Mouse (Mus musculus): ENCODE data around the gene Zfp13. TPM values are rescaled to one million over a fixed set of nuclear protein-coding genes. Genes with fewer than 3 reads are reported as not detected.
A peak's percentile ranks its signal among the peaks of the same experiment; 100 is the strongest.

Gene Zfp13
- total and polyA plus RNA-seq, 2 experiments from 2014 or later: 5.3 to 18.5 TPM

DNA sequence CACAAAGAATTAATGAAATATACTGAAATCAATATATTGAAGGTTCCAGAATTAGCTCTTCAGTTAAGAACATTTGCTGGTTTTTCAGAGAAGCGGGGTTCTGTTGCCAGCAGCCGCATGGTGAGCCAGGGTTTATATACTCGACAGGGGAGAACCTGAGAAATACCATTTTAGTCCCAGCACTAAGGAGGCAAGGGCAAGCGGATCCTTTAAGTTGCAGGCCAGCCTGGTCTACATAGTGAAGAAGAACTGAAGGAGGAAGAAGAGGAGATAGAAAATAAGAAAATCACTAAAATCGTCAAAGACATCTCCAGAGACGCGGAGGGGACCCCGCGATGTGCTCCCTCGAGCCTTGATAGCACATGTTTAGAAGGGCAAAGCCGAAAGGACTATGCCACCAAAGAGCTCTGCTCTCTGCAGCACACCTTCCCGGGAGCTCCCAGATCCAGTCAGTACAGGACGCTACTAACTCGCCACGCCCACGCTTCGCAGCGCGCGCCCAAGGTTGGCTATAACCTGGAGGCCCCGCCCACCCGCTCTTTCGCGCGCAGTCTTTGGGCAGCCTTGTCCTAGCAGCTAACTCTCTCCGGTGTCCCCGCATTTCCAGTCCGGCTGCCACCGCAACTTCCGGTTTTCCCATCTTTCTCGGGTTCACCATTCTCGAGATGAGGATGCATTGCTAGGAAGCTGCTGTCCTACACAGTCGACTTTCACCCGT is 6.9 kb downstream of the Zfp13 start:
- Histone ChIP-seq H3K27ac (ENCODE audit: low read depth) (peak overlapping the region; percentile 69), H3K36me3 (replicated peaks; ENCODE audit: control insufficient read depth, insufficient read depth, low read length) (no peaks in the 10 kb centered on the region), H3K4me2 (ENCODE audit: low read depth, low read length) (peak overlapping the region; percentile 83), H3K27me3 (ENCODE audit: control insufficient read depth, insufficient read depth, low read length) (no peaks in the 10 kb centered on the region), H3K4me1 (ENCODE audit: control insufficient read depth, insufficient read depth) (no peaks in the 10 kb centered on the region), H3K9ac (replicated peaks; ENCODE audit: low read depth, low read length) (peak overlapping the region; percentile 47), H3K9me3 (replicated peaks; ENCODE audit: control insufficient read depth, low read length) (no peaks in the 10 kb centered on the region), H3K4me3 (ENCODE audit: low read depth, low read length) (peak overlapping the region; percentile 56)
- WGBS: 7% methylated on average over 34 of the region's 34 CpGs
- DNase-seq (ENCODE audit: low spot score) (peak; percentile 95), ATAC-seq (ENCODE audit: insufficient read depth, low read depth) (peak; percentile 100)
- TF ChIP-seq EP300 (IDR thresholded peaks at IDR 0.05; ENCODE audit: low read depth) (no peak), CTCF (IDR thresholded peaks at IDR 0.05; ENCODE audit: low read depth) (no peak)

DNA sequence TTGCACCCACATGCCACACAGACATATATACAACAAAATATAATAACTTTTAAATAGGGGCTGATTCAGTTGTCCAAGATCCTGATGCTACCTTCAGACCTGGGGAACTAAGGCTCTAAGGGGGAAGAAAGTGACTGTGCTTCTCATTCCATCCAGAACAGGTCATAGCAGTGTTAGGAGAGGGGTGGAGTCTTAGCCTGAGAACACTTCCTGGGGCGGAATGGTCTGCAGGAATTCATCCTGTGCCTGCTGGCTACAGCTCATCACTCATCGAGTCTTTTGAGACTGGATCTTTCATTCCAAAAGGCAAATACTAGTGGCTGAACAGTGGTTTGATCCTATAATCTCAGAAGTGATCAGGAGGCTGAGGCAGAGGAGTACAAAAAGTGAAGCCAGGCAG is 12.0 kb downstream of the Zfp13 start:
- no peak overlapping the region for H3K4me2 ChIP-seq (ENCODE audit: low read depth, low read length)
- 40% methylated on average over 2 of the region's 2 CpGs for WGBS
- no peak for ATAC-seq (ENCODE audit: insufficient read depth, low read depth)
- DNase-seq (ENCODE audit: low spot score): no peak
- no peaks in the 10 kb centered on the region for H3K9me3 ChIP-seq (replicated peaks; ENCODE audit: control insufficient read depth, low read length)
- H3K27ac ChIP-seq (ENCODE audit: low read depth): no peak overlapping the region
- H3K36me3 ChIP-seq (replicated peaks; ENCODE audit: control insufficient read depth, insufficient read depth, low read length): no peaks in the 10 kb centered on the region
- TF ChIP-seq CTCF (IDR thresholded peaks at IDR 0.05; ENCODE audit: low read depth) (no peak), EP300 (IDR thresholded peaks at IDR 0.05; ENCODE audit: low read depth) (no peak)
- H3K4me1 ChIP-seq (ENCODE audit: control insufficient read depth, insufficient read depth): peaks cover 6% of the 10 kb centered on the region; the same call in 1 of the 2 replicates
- H3K4me3 ChIP-seq (ENCODE audit: low read depth, low read length): no peak overlapping the region
- no peaks in the 10 kb centered on the region for H3K27me3 ChIP-seq (ENCODE audit: control insufficient read depth, insufficient read depth, low read length)
- H3K9ac ChIP-seq (replicated peaks; ENCODE audit: low read depth, low read length): no peak overlapping the region

DNA sequence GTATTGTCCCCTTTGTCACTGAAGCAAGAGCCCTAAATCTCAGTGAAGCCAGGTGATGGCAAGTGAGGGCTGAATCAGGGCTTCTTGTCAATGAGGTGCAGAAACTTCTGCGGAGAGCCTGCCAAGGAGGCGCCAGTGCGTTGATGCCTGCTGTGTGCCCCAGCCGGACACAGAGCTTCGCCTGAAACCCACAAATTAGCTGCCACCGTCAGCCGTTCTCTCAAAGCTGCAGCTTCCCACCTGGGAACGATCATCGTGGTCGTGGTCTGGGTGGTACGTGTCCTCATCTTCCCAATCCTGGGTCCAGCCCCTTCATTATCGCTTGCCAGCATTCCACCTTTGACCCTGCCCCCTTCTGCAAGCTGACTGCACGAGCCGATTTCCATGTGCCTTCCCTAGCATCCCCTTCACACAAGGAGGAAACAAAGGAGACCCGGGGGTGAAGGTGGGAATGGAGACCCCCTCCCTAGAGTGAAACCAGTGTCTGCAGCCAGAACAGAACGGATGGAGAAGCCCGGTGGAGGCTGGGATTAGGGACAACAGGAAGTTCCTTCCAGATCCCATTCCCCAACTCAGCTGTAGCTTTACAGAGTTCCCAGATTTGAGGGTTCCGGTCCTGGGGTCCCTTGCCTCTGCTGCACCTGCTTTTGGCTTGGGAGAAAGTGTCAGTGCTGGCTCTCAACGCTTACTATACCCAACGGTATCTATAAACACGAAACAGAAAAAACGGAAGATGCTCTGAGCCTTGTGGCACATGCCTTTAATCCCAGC is 13.4 kb downstream of the Zfp13 start:
- peaks cover 6% of the 10 kb centered on the region; the same call in 1 of the 2 replicates for H3K4me1 ChIP-seq (ENCODE audit: control insufficient read depth, insufficient read depth)
- H3K4me3 ChIP-seq (ENCODE audit: low read depth, low read length): peak overlapping the region; percentile 76
- no peaks in the 10 kb centered on the region for H3K27me3 ChIP-seq (ENCODE audit: control insufficient read depth, insufficient read depth, low read length)
- no peak overlapping the region for H3K27ac ChIP-seq (ENCODE audit: low read depth)
- no peaks in the 10 kb centered on the region for H3K9me3 ChIP-seq (replicated peaks; ENCODE audit: control insufficient read depth, low read length)
- ATAC-seq (ENCODE audit: insufficient read depth, low read depth) (peak; percentile 89), DNase-seq (ENCODE audit: low spot score) (peak; percentile 80)
- peak overlapping the region; percentile 97 for H3K4me2 ChIP-seq (ENCODE audit: low read depth, low read length)
- TF ChIP-seq EP300 (IDR thresholded peaks at IDR 0.05; ENCODE audit: low read depth) (no peak), CTCF (IDR thresholded peaks at IDR 0.05; ENCODE audit: low read depth) (no peak)
- WGBS: 0% methylated on average over 22 of the region's 22 CpGs
- peak overlapping the region; percentile 52 for H3K9ac ChIP-seq (replicated peaks; ENCODE audit: low read depth, low read length)
- H3K36me3 ChIP-seq (replicated peaks; ENCODE audit: control insufficient read depth, insufficient read depth, low read length): 0 out of 2 replicates have a peak, but pooled peaks cover 3% of the 10 kb centered on the region

DNA sequence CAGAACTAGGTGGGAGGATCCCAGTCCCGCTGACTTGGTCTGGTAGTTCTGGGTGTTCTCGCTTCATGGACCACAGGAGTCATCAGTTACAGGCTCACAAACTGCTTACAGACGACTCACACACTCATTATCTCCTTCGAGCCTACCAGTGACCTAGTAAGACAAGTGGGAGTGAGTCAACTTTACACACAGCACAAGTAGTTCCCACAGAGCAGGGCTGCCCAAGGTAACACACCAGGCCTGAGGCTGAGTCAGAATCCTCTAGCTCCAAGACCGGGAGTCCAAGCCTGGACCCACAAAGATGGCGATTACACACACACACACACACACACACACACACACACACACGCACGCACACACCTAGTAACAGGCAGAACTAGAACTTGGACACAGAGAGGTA is 14.5 kb downstream of the Zfp13 start:
- 77% methylated on average over 8 of the region's 8 CpGs for WGBS
- no peak overlapping the region for H3K9ac ChIP-seq (replicated peaks; ENCODE audit: low read depth, low read length)
- TF ChIP-seq CTCF (IDR thresholded peaks at IDR 0.05; ENCODE audit: low read depth) (no peak), EP300 (IDR thresholded peaks at IDR 0.05; ENCODE audit: low read depth) (no peak)
- no peak overlapping the region for H3K4me2 ChIP-seq (ENCODE audit: low read depth, low read length)
- H3K4me1 ChIP-seq (ENCODE audit: control insufficient read depth, insufficient read depth): peaks cover 6% of the 10 kb centered on the region; the same call in 1 of the 2 replicates
- H3K36me3 ChIP-seq (replicated peaks; ENCODE audit: control insufficient read depth, insufficient read depth, low read length): peaks cover 14% of the 10 kb centered on the region; the same call in 1 of the 2 replicates
- no peaks in the 10 kb centered on the region for H3K27me3 ChIP-seq (ENCODE audit: control insufficient read depth, insufficient read depth, low read length)
- DNase-seq (ENCODE audit: low spot score) (no peak), ATAC-seq (ENCODE audit: insufficient read depth, low read depth) (no peak)
- H3K4me3 ChIP-seq (ENCODE audit: low read depth, low read length): no peak overlapping the region
- no peak overlapping the region for H3K27ac ChIP-seq (ENCODE audit: low read depth)
- H3K9me3 ChIP-seq (replicated peaks; ENCODE audit: control insufficient read depth, low read length): no peaks in the 10 kb centered on the region

DNA sequence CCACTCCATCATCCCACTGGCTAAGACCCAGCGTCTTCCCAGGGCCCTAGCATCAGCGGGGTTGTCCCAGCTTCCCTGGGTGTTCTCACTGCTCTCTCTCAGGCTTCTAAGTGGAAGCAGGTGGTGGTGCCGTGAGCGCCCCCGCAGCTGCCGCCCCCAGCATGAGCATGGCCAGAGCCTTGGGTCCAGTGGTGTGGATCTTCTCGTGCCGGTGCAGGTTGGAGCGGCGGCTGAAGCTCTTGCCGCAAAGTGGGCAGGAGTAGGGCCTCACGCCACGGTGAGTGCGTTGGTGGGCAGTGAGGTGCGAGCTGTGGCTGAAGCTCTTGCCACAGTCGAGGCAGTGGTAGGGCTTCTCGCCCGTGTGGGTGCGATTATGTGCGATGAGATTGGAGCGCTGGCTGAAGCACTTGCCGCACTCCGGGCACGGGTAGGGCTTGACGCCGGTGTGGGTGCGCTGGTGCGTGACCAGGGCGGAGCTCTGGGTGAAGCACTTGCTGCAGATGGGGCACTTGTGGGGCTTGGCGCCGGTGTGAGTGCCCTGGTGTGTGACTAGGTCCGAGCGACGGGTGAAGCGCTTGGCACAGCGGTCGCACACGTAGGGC is 23.2 kb downstream of the Zfp13 start:
- Histone ChIP-seq H3K27me3 (ENCODE audit: control insufficient read depth, insufficient read depth, low read length) (no peaks in the 10 kb centered on the region), H3K9ac (replicated peaks; ENCODE audit: low read depth, low read length) (no peak overlapping the region), H3K4me2 (ENCODE audit: low read depth, low read length) (no peak overlapping the region), H3K36me3 (replicated peaks; ENCODE audit: control insufficient read depth, insufficient read depth, low read length) (peaks cover 68% of the 10 kb centered on the region), H3K9me3 (replicated peaks; ENCODE audit: control insufficient read depth, low read length) (no peaks in the 10 kb centered on the region), H3K4me1 (ENCODE audit: control insufficient read depth, insufficient read depth) (no peaks in the 10 kb centered on the region), H3K4me3 (ENCODE audit: low read depth, low read length) (no peak overlapping the region), H3K27ac (ENCODE audit: low read depth) (no peak overlapping the region)
- DNase-seq (ENCODE audit: low spot score) (no peak), ATAC-seq (ENCODE audit: insufficient read depth, low read depth) (0 out of 2 replicates have a peak, but pooled peaks have one; percentile 11)
- 93% methylated on average over 38 of the region's 38 CpGs for WGBS
- TF ChIP-seq EP300 (IDR thresholded peaks at IDR 0.05; ENCODE audit: low read depth): no peak
- TF ChIP-seq CTCF (IDR thresholded peaks at IDR 0.05; ENCODE audit: low read depth): no peak
